10 mouse cellular contexts compared by ENCODE assay signal in the genomic region with DNA sequence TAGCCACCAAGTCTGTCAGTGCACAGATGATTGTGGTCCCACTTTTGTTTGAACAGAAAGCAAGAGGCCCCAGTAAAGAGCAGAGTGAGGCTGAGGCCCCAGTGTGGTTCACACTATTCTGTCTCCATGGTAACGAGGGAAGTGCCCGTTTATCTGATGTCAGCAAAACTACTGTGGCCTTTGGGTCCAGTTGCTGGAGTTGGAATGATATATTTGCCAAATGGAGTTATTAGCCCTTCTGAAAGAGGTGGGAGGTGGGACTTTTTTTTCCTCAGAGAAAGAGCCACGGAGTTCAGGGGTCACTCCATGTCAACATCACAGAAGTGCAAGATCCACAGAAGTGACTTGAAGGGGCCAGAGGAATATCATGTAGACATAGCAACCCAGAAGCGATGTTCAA. TPM values are rescaled to one million over a fixed set of nuclear protein-coding genes. Genes with fewer than 3 reads are reported as not detected.
DNase-seq lines count a peak whose midpoint lies in the region; ATAC-seq lines count a peak whose summit lies in the region.
"Had no signal": no experiment of that assay in that cellular context is flagged by ENCODE, and none has a peak within 500 bp of the region (broad histone marks: within the 10 kb centered on the region; RNA-seq: fewer than 3 reads in every experiment).

No protein-coding gene starts in this region.

- H3K27ac ChIP-seq in kidney, embryonic 14.5 days (ENCODE audit: low read depth, low read length): no peak overlapping the region
- H3K27ac ChIP-seq in liver, embryonic 11.5 days (ENCODE audit: low read depth, low read length): 0 out of 2 replicates have a peak overlapping the region, but pooled peaks have one; percentile 17
- H3K27ac ChIP-seq: neural tube, embryonic 13.5 days had no signal

- H3K9ac ChIP-seq in kidney, embryonic 14.5 days (ENCODE audit: low read depth, low read length): no peak overlapping the region
- no peak overlapping the region for H3K9ac ChIP-seq in liver, embryonic 11.5 days (ENCODE audit: low read depth, low read length)
- H3K9ac ChIP-seq: neural tube, embryonic 13.5 days had no signal

- no peaks in the 10 kb centered on the region for H3K36me3 ChIP-seq in kidney, embryonic 14.5 days (ENCODE audit: control insufficient read depth, insufficient read depth, low read length)
- no peaks in the 10 kb centered on the region for H3K36me3 ChIP-seq in liver, embryonic 11.5 days (ENCODE audit: control insufficient read depth, insufficient read depth, low read length)
- H3K36me3 ChIP-seq: G1E; neural tube, embryonic 13.5 days had no signal

- peak; percentile 45 for DNase-seq in kidney, adult 9 months
- DNase-seq in MEL-GATA-1-ER (ENCODE audit: extremely low read depth, low read depth): peak; percentile 56
- DNase-seq in embryo, embryonic 9.5 days (ENCODE audit: extremely low spot score): peak; percentile 69
- DNase-seq in liver, embryonic 11.5 days (ENCODE audit: low spot score): no peak
- no peak for DNase-seq in layer of hippocampus, postnatal 25 days (ENCODE audit: extremely low spot score in 1 of 2, low spot score in 1 of 2)
- no peak for DNase-seq in spleen, adult 18-20 months

- 18% methylated on average over 4 of the region's 4 CpGs for WGBS in kidney, embryonic 14.5 days
- 30% methylated on average over 4 of the region's 4 CpGs for WGBS in liver, embryonic 11.5 days

- H3K27me3 ChIP-seq in kidney, embryonic 14.5 days (ENCODE audit: control insufficient read depth, insufficient read depth, low read length): no peaks in the 10 kb centered on the region; the same call in 1 of the 2 replicates
- H3K27me3 ChIP-seq in liver, embryonic 11.5 days (replicated peaks; ENCODE audit: control insufficient read depth, insufficient read depth, low read length): no peaks in the 10 kb centered on the region

- no peak for ATAC-seq in kidney, embryonic 14.5 days (ENCODE audit: low FRiP score, low TSS enrichment)
- ATAC-seq in liver, embryonic 11.5 days (replicated peaks; ENCODE audit: low FRiP score): peak; percentile 63
- no peak for ATAC-seq in granulocyte monocyte progenitor cell, adult 5-6 weeks (replicated peaks; ENCODE audit: poor library complexity, severe bottlenecking)

- H3K4me3 ChIP-seq in kidney, embryonic 14.5 days (ENCODE audit: low read length): no peak overlapping the region
- no peak overlapping the region for H3K4me3 ChIP-seq in liver, embryonic 11.5 days (ENCODE audit: low read depth, low read length)
- H3K4me3 ChIP-seq: neural tube, embryonic 13.5 days had no signal

- H3K9me3 ChIP-seq in kidney, embryonic 14.5 days (ENCODE audit: control insufficient read depth, low read length): no peaks in the 10 kb centered on the region
- no peaks in the 10 kb centered on the region for H3K9me3 ChIP-seq in liver, embryonic 11.5 days (ENCODE audit: control insufficient read depth, low read length)
- H3K9me3 ChIP-seq: G1E; neural tube, embryonic 13.5 days had no signal

- H3K4me2 ChIP-seq in kidney, embryonic 14.5 days (replicated peaks; ENCODE audit: low read depth, low read length): no peak overlapping the region
- H3K4me2 ChIP-seq in liver, embryonic 11.5 days: peak overlapping the region; percentile 33
- H3K4me2 ChIP-seq: neural tube, embryonic 13.5 days had no signal

- H3K4me1 ChIP-seq in kidney, embryonic 14.5 days (ENCODE audit: control insufficient read depth, insufficient read depth, low read length): peaks cover 52% of the 10 kb centered on the region
- H3K4me1 ChIP-seq in liver, embryonic 11.5 days (replicated peaks; ENCODE audit: control insufficient read depth, insufficient read depth, low read length): peaks cover 58% of the 10 kb centered on the region

RNA-seq across cellular contexts. Expression of a gene that starts 24.9 kb away (rescaled TPM):
- polyA plus RNA-seq in kidney, embryonic 14.5 days (2014; fragmentation: Nextera tagmentation; extraction: Ambion mirVana): 17.6 and 21.2 TPM in 2 replicates
- polyA plus RNA-seq in liver, embryonic 11.5 days (2014; fragmentation: Nextera tagmentation; extraction: Ambion mirVana): 7.2 and 7.3 TPM in 2 replicates
- total RNA-seq in layer of hippocampus, postnatal 25 days (2021): 10 to 100 TPM; 38.0 to 44.6 TPM
- total RNA-seq in granulocyte monocyte progenitor cell, adult 5-6 weeks (2014; fragmentation: Nextera tagmentation): 12.6 and 21.3 TPM in 2 replicates
- 11.6 and 24.7 TPM in 2 replicates for total RNA-seq in granulocyte monocyte progenitor cell, adult 5-6 weeks (2017)

Comparison
In these comparisons a context has a peak if more than half of its experiments do, and no peak if none do; other contexts are left out.
1. DNase-seq: peak in kidney, adult 9 months (single experiment), MEL-GATA-1-ER (single experiment) and embryo, embryonic 9.5 days (single experiment); none in liver, embryonic 11.5 days (single experiment), layer of hippocampus, postnatal 25 days (0 of 2) and spleen, adult 18-20 months (0 of 2).